ENCODE assay signal across 9 mouse cellular contexts in genomic region chr7:24954450-24954849, GRCm38 (mm10). TPM values are rescaled to one million over a fixed set of nuclear protein-coding genes. Genes with fewer than 3 reads are reported as not detected.
A peak's percentile ranks its signal among the peaks of the same experiment; 100 is the strongest.
DNase-seq lines count a peak whose midpoint lies in the region; ATAC-seq and TF ChIP-seq lines count a peak whose summit lies in the region.
"Had no signal": no experiment of that assay in that cellular context is flagged by ENCODE, and none has a peak within 500 bp of the region (broad histone marks: within the 10 kb centered on the region; RNA-seq: fewer than 3 reads in every experiment).

No protein-coding gene starts in this region.

- no peak overlapping the region for H3K27ac ChIP-seq in gastrocnemius, adult 2 months
- no peak overlapping the region for H3K27ac ChIP-seq in ES-E14 (ENCODE audit: insufficient read depth, low read depth, low read length, poor library complexity, severe bottlenecking)
- H3K27ac ChIP-seq in liver, postnatal 0 days (ENCODE audit: low read depth) = no peak overlapping the region
- H3K27ac ChIP-seq in stomach, embryonic 15.5 days = no peak overlapping the region

- DNase-seq in gastrocnemius, adult 2 months = peak; percentile 22
- no peak for DNase-seq in gastrocnemius, postnatal 4 days (ENCODE audit: low spot score in 2 of 2)
- DNase-seq in ES-E14 (ENCODE audit: low read depth, low spot score) = no peak
- DNase-seq in liver, postnatal 0 days = peak; percentile 59
- DNase-seq in adipocyte (ENCODE audit: low spot score) = no peak
- DNase-seq in adrenal gland, adult 8-10 months = no peak

- 0 out of 2 replicates have a peak overlapping the region, but pooled peaks have one; percentile 5 for H3K9ac ChIP-seq in ES-E14 (ENCODE audit: insufficient read depth, low read depth, low read length, poor library complexity, severe bottlenecking)
- H3K9ac ChIP-seq in liver, postnatal 0 days (replicated peaks) = peak overlapping the region; percentile 44; the same call in 1 of the 2 replicates
- peak overlapping the region; percentile 12; the same call in 1 of the 2 replicates for H3K9ac ChIP-seq in stomach, embryonic 15.5 days

- WGBS in liver, postnatal 0 days (ENCODE audit: insufficient replicate concordance) = 2% methylated on average over 18 of the region's 30 CpGs
- 2% methylated on average over 27 of the region's 30 CpGs for WGBS in stomach, embryonic 15.5 days

- intact Hi-C loops in gastrocnemius, adult 2 months (cut with DNase I) = no loop called here

- in situ Hi-C loops in ES-E14 (cut with MboI; ENCODE audit: low sequenced_read_pairs in 2 of 2, unreplicated experiment in 2 of 2) = loop anchor here in 1 of 2 experiments (25.0 kb wide), 1 partner anchor 342 kb away; the partner anchor contains the start of gene Phldb3

- TF ChIP-seq CTCF in gastrocnemius, adult 2 months (IDR thresholded peaks at IDR 0.05) = no peak
- no peak for TF ChIP-seq CTCF in liver, postnatal 0 days (IDR thresholded peaks at IDR 0.05; ENCODE audit: low read depth)

- peak overlapping the region; percentile 69 for H3K4me3 ChIP-seq in gastrocnemius, adult 2 months
- H3K4me3 ChIP-seq in ES-E14 (ENCODE audit: insufficient read depth in 1 of 2, low read depth in 1 of 2, low read length in 2 of 2, poor library complexity in 1 of 2, severe bottlenecking in 1 of 2) = peak overlapping the region; percentile 45 to 61
- peak overlapping the region; percentile 45 for H3K4me3 ChIP-seq in liver, postnatal 0 days (ENCODE audit: low read depth, low read length)
- H3K4me3 ChIP-seq in stomach, embryonic 15.5 days (replicated peaks) = peak overlapping the region; percentile 43

- H3K4me2 ChIP-seq in liver, postnatal 0 days (ENCODE audit: low read depth, low read length) = peak overlapping the region; percentile 69
- H3K4me2 ChIP-seq in stomach, embryonic 15.5 days = peak overlapping the region; percentile 64

- peaks cover 72% of the 10 kb centered on the region for H3K27me3 ChIP-seq in liver, postnatal 0 days (ENCODE audit: insufficient read depth, low read length)
- H3K27me3 ChIP-seq in stomach, embryonic 15.5 days (replicated peaks) = peaks cover 77% of the 10 kb centered on the region

- H3K4me1 ChIP-seq in ES-E14 (ENCODE audit: control insufficient read depth in 2 of 2, insufficient read depth in 2 of 2, low read length in 2 of 2, poor library complexity in 1 of 2) = peaks cover 0 to 9% of the 10 kb centered on the region in 2 experiments; a peak in 2 of 4 replicates
- H3K4me1 ChIP-seq in liver, postnatal 0 days (ENCODE audit: insufficient read depth) = no peaks in the 10 kb centered on the region; the same call in 1 of the 2 replicates
- H3K4me1 ChIP-seq in stomach, embryonic 15.5 days = peaks cover 13% of the 10 kb centered on the region; the same call in 1 of the 2 replicates

- peak; percentile 84 to 90 for ATAC-seq in hematopoietic stem cell, adult 5-6 weeks (replicated peaks in 1 of 2; ENCODE audit: insufficient read depth in 1 of 2, low FRiP score in 2 of 2, low TSS enrichment in 1 of 2, low read depth in 1 of 2, poor library complexity in 2 of 2, severe bottlenecking in 2 of 2)
- ATAC-seq in liver, postnatal 0 days = peak; percentile 63; the same call in 1 of the 2 replicates
- no peak for ATAC-seq in stomach, embryonic 15.5 days (ENCODE audit: insufficient read depth, low FRiP score, low read depth)

- H3K9me3 ChIP-seq in ES-E14 (ENCODE audit: control insufficient read depth, insufficient read depth, low read depth, low read length) = no peaks in the 10 kb centered on the region
- H3K9me3 ChIP-seq in liver, postnatal 0 days (ENCODE audit: low read length) = no peaks in the 10 kb centered on the region
- no peaks in the 10 kb centered on the region for H3K9me3 ChIP-seq in stomach, embryonic 15.5 days

- no peaks in the 10 kb centered on the region for H3K36me3 ChIP-seq in ES-E14 (ENCODE audit: control insufficient read depth, insufficient read depth, low read length, poor library complexity, severe bottlenecking)
- no peaks in the 10 kb centered on the region for H3K36me3 ChIP-seq in liver, postnatal 0 days (replicated peaks; ENCODE audit: insufficient read depth, low read length)
- H3K36me3 ChIP-seq in stomach, embryonic 15.5 days = no peaks in the 10 kb centered on the region

- TF ChIP-seq EP300 in liver, postnatal 0 days (IDR thresholded peaks at IDR 0.05; ENCODE audit: low read depth) = no peak

TF ChIP-seq in ES-E14, 5 proteins besides CTCF, POLR2A, EP300 and RAD21:
- TF ChIP-seq ZC3H11A (IDR thresholded peaks at IDR 0.05; ENCODE audit: borderline replicate concordance, low read depth, low read length) (no peak), HCFC1 (IDR thresholded peaks at IDR 0.05; ENCODE audit: borderline replicate concordance, insufficient read depth, low read length) (no peak), ZNF384 (IDR thresholded peaks at IDR 0.05; ENCODE audit: low read depth, low read length) (no peak), CHD2 (IDR thresholded peaks at IDR 0.05; ENCODE audit: low read depth, low read length) (no peak), MAFK (IDR thresholded peaks at IDR 0.05; ENCODE audit: insufficient read depth, low read depth, low read length) (no peak)

RNA-seq across cellular contexts. Expression of gene Gm4881, which starts 10.2 kb away (rescaled TPM):
- not detected for total RNA-seq in gastrocnemius, adult 2 months (2021)
- total RNA-seq in gastrocnemius, postnatal 4 days (2021) = not detected
- not detected in 2 replicates for total RNA-seq in ES-E14 (2012; rRNA removed)
- not detected in 2 replicates for total RNA-seq in hematopoietic stem cell, adult 5-6 weeks (2017)
- not detected in 2 replicates for polyA plus RNA-seq in liver, postnatal 0 days (2015; fragmentation: Nextera tagmentation; extraction: Ambion mirVana)
- polyA plus RNA-seq in stomach, embryonic 15.5 days (2015; fragmentation: Nextera tagmentation; extraction: Ambion mirVana) = not detected in 2 replicates
- not detected for total RNA-seq in adrenal gland, adult 8-10 months (2022)
- total RNA-seq: heart, adult 18-20 months had no signal

RNA-seq across cellular contexts. Expression of gene Rabac1, which starts 18.1 kb away (rescaled TPM):
- 100 to 1,000 TPM; 231 to 243 TPM for total RNA-seq in gastrocnemius, adult 2 months (2021)
- 100 to 1,000 TPM; 157 to 161 TPM for total RNA-seq in gastrocnemius, postnatal 4 days (2021)
- 212 and 328 TPM in 2 replicates for total RNA-seq in ES-E14 (2012; rRNA removed)
- total RNA-seq in hematopoietic stem cell, adult 5-6 weeks (2017) = 77.1 and 120 TPM in 2 replicates
- polyA plus RNA-seq in liver, postnatal 0 days (2015; fragmentation: Nextera tagmentation; extraction: Ambion mirVana) = 88.2 and 92.7 TPM in 2 replicates
- 172 and 217 TPM in 2 replicates for polyA plus RNA-seq in stomach, embryonic 15.5 days (2015; fragmentation: Nextera tagmentation; extraction: Ambion mirVana)
- 100 to 1,000 TPM; 343 to 403 (median 360) TPM for total RNA-seq in adrenal gland, adult 8-10 months (2022)

RNA-seq across cellular contexts. Expression of gene Atp1a3, which starts 51.3 kb away (rescaled TPM):
- total RNA-seq in gastrocnemius, adult 2 months (2021) = not detected
- under 1 TPM; 0.20 to 0.44 TPM for total RNA-seq in gastrocnemius, postnatal 4 days (2021)
- 21.2 and 37.0 TPM in 2 replicates for total RNA-seq in ES-E14 (2012; rRNA removed)
- 7.7 and 9.9 TPM in 2 replicates for total RNA-seq in hematopoietic stem cell, adult 5-6 weeks (2017)
- 0.85 and 1.2 TPM in 2 replicates for polyA plus RNA-seq in liver, postnatal 0 days (2015; fragmentation: Nextera tagmentation; extraction: Ambion mirVana)
- polyA plus RNA-seq in stomach, embryonic 15.5 days (2015; fragmentation: Nextera tagmentation; extraction: Ambion mirVana) = 3.6 and 4.3 TPM in 2 replicates
- total RNA-seq in adrenal gland, adult 8-10 months (2022) = 100 to 1,000 TPM in 2 of 4 experiments, 10 to 100 TPM in 2; 46.3 to 149 (median 91.8) TPM

RNA-seq across cellular contexts. Expression of gene Arhgef1, which starts 51.7 kb away (rescaled TPM):
- total RNA-seq in gastrocnemius, adult 2 months (2021) = 10 to 100 TPM; 28.4 to 29.3 TPM
- total RNA-seq in gastrocnemius, postnatal 4 days (2021) = 10 to 100 TPM; 79.6 to 98.8 TPM
- total RNA-seq in ES-E14 (2012; rRNA removed) = 32.1 and 40.0 TPM in 2 replicates
- total RNA-seq in hematopoietic stem cell, adult 5-6 weeks (2017) = 55.2 and 97.4 TPM in 2 replicates
- 30.2 and 30.4 TPM in 2 replicates for polyA plus RNA-seq in liver, postnatal 0 days (2015; fragmentation: Nextera tagmentation; extraction: Ambion mirVana)
- polyA plus RNA-seq in stomach, embryonic 15.5 days (2015; fragmentation: Nextera tagmentation; extraction: Ambion mirVana) = 86.9 and 97.5 TPM in 2 replicates
- 100 to 1,000 TPM in 2 of 4 experiments, 10 to 100 TPM in 2; 70.6 to 172 (median 113) TPM for total RNA-seq in adrenal gland, adult 8-10 months (2022)

RNA-seq across cellular contexts. Expression of gene Cd79a, which starts 57.3 kb away (rescaled TPM):
- total RNA-seq in gastrocnemius, adult 2 months (2021) = not detected
- under 1 TPM; 0.31 to 0.98 TPM for total RNA-seq in gastrocnemius, postnatal 4 days (2021)
- 1.3 and 1.5 TPM in 2 replicates for total RNA-seq in ES-E14 (2012; rRNA removed)
- 0.44 TPM in 1 of 2 replicates, not detected in the other for total RNA-seq in hematopoietic stem cell, adult 5-6 weeks (2017)
- 32.0 and 34.0 TPM in 2 replicates for polyA plus RNA-seq in liver, postnatal 0 days (2015; fragmentation: Nextera tagmentation; extraction: Ambion mirVana)
- 1.1 and 1.5 TPM in 2 replicates for polyA plus RNA-seq in stomach, embryonic 15.5 days (2015; fragmentation: Nextera tagmentation; extraction: Ambion mirVana)
- total RNA-seq in adrenal gland, adult 8-10 months (2022) = 1 to 10 TPM in 2 of 4 experiments, under 1 TPM in 2; 0.44 to 2.1 (median 1.2) TPM

Comparison
In these comparisons a context has a peak if more than half of its experiments do, and no peak if none do; other contexts are left out.
1. DNase-seq: peak in gastrocnemius, adult 2 months (single experiment) and liver, postnatal 0 days (single experiment); none in gastrocnemius, postnatal 4 days (0 of 2), ES-E14 (single experiment), adipocyte (single experiment) and adrenal gland, adult 8-10 months (single experiment).
2. Peak in every context shown above with its lines, with median percentiles within 50 percentile points of each other: H3K4me3 ChIP-seq and H3K9ac ChIP-seq.